Mouse (Mus musculus) embryo, embryonic 10 days (tissue): ENCODE data around the gene Slc22a2.
"Not testable (repeated sequence)": the region's sequence is repeated elsewhere in the genome, so short reads cannot be mapped to it uniquely, and the experiment has no call there.

ENCODE experiments used
- DNase-seq: peaks from one replicate; pipeline ENCODE4 v3.0.0-alpha.2; 2015; ENCODE audit warnings: low spot score

Slc22a2 gene

GRCm38 (mm10) chr17:12631771-12632600 lies 48.1 kb downstream of the Slc22a2 start:
- DNase-seq = peak; percentile 74

- DNase-seq = no peak
Measured at GRCm38 (mm10) chr17:12634814-12635213, 50.9 kb downstream of the Slc22a2 start.

- DNase-seq = no peak
Measured at GRCm38 (mm10) chr17:12639585-12639984, 55.7 kb downstream of the Slc22a2 start.

GRCm38 (mm10) chr17:12641087-12641486 lies 57.2 kb downstream of the Slc22a2 start:
- DNase-seq = no peak

DNA sequence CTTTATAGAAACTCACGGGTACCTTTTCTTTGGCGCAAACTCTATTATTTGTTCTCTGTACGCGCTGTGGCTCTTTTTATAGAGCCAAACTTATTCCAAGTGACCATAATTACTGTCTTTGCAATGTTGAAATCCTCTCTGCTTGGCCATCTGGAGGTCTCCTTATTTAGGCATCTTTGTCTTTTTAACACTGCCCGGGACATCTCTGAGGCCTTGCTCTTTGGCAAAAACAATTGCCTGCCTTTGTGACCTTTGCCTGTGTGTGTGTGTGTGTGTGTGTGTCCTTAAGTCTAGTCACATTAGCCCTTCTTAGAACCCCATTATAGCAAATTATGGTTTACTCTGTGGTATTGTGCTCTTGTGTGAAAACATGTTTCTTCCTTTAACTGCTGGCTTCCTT lies 61.5 kb downstream of the Slc22a2 start:
- no peak for DNase-seq

- no peak for DNase-seq
Measured at GRCm38 (mm10) chr17:12652604-12653003, 68.7 kb downstream of the Slc22a2 start.

GRCm38 (mm10) chr17:12654061-12654460 lies 70.1 kb downstream of the Slc22a2 start:
- no peak for DNase-seq

- no peak for DNase-seq
Measured at GRCm38 (mm10) chr17:12655826-12656225, 71.9 kb downstream of the Slc22a2 start.

DNA sequence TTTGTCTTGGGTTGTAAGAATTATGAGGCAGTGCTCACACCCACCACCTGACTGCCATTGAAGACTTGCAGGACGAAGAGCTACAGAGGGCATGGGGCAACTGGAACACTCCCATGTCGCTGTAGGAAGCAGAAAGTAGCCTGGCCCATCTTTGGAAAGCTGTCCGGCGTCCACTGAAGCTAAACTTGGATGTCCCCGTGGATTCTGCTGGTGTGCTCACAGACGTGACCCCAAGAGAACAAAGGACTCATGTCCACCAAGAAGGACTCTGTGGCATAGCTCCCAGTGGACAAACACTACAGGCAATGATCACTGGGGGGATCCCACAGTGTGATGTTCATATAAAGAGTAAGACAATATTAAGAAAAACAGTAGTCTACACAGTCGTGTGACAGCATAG lies 74.9 kb downstream of the Slc22a2 start:
- no peak for DNase-seq

DNA sequence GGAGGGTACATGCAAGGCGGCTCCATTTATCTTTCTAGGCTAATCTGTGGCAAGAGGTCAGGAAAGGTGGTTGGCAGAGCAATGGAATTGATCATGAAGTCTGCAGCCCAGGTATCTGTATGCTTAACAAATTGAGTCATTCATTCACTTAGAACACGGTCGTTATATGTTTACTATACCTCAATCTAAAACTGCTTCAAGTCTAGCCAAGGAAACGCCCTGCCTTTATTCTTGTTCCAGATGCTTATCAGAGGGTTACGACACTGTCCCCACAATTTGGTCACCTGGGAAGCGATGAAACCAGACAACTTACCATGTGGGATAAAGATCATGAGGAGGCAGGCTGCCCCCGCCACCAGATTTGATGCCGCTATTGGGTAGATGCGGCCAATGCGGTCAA lies 75.3 kb downstream of the Slc22a2 start:
- DNase-seq = no peak

DNA sequence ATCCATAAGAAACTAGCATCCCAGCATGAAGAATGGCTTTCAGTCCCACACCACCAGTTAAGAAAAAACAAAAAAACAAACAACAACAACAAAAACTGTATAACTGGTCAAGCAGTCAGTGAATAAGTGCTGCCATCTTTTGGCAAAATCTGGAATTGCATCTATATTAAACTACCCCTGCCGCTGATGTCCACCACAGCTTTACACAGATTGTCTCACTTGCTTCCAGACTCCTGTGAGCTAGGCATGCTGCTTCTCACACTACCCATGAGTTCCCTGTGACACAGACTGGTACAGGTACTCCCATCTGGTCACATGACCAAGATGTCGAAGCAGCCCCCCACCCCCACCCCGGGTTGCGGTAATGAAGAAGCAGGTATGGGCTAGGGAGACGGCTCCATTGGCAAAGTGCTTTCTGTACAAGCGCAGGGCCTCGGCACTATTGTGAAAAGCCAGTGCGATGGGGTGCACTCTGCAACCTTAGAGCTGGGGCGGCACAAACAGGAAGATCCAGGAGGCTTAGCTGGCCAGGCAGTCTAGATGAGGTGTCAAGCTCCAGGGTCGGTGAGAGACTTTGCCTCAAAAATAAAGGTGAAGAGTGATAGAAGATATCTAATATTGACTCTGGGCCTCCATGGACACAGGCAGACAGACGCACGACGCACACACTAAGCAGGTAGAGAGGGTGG lies 76.8 kb downstream of the Slc22a2 start:
- DNase-seq = peak; percentile 69

DNA sequence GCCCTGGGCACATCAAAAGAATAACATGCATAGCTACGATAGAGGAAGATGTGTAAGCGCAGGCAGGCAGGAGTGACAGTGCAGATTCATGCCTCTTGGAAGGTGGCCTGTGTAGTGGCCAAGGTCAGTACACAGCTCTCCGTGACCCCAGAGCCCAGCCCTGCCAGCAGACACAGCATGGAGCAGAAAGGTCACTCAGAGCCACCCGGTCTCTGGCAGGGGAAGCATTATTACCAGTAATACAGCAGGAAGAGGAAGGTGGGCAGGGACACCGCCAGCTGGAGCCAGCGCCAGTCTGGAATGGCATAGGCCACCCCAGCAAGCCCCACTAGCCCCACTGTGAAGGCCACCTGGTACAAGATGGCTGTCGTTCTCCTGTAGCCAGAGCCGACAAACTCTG lies 80.2 kb downstream of the Slc22a2 start:
- DNase-seq = no peak

DNA sequence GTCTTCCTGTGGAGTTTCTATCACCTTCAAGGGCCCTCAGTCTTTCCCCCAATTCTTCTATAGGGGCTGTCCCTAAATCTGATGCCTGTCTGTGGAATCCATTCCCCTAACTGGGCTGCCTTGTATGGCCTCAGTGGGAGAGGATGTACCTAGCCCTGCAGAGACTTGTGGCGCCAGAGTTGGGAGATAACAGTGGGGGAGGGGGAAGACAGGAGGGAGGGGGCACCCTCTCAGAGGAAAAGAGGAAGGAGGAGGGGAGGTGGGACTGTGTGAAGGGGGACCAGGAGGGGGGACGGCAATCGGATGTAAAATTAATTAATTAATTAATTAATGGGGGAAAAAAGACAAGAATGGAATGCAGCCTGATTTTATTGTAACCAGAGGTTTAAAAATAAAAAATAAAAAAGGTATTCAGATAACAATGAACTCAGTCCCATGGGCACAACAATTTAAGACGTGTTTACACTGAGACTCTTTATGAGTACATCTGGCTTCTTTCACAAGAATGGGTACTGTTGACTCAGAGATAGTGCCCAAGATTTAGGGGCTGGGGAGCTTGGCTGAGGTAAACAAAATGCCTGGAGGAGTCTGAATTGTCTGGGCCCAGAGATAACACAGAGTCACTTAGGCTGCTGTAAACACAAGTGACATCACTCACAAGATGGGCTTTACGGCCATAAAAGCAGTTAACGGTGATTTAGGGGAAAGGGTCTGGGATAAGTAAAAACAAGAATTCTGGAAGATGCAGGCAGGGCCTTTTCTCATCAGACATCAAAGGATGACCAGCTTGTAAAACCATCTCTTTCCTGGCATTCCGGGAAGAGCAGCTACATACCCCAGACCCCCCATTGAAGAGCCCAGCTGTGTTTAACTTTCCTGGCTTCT lies 84.8 kb downstream of the Slc22a2 start:
- peak; percentile 58 for DNase-seq

DNA sequence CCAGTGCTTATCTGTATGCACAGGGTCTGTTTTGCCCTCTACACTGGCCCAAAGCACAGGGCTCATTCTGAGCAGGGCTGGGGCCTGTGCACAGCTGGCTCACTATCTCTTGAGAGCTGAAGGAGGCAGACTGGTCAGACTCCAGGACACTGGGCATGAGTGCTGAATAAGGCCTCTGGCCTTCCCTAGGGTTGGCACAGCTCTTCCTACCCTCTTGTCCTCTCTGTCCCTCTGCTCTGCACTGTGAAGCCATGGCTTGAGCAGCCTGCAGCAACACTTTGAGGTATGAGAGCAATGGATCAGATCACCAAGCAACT lies 85.4 kb downstream of the Slc22a2 start:
- DNase-seq = no peak

- no peak for DNase-seq
Measured at GRCm38 (mm10) chr17:12671029-12671605, 87.2 kb downstream of the Slc22a2 start.

- DNase-seq = peak; percentile 28
Measured at GRCm38 (mm10) chr17:12672285-12672790, 88.4 kb downstream of the Slc22a2 start.

- no peak for DNase-seq
Measured at GRCm38 (mm10) chr17:12673871-12674270, 89.9 kb downstream of the Slc22a2 start.

DNA sequence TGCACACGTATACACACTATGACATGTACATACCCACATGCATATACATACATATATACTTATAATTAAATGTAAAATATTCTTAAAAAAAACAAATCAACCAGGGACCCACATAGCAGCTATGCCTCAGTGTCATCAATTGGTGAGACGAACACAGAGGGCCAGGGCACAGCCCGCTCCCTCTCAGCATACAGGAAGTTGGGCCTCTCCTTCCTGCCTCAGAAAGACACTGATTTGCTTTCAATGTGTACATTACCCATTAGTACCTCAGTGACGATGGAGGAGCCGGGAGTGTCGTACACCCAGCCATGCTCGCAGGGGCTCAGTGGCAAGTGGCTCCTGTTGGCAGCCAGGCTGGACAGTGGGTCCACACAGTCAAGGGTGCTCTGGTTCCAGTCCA lies 91.0 kb downstream of the Slc22a2 start:
- DNase-seq = not testable (repeated sequence)

DNA sequence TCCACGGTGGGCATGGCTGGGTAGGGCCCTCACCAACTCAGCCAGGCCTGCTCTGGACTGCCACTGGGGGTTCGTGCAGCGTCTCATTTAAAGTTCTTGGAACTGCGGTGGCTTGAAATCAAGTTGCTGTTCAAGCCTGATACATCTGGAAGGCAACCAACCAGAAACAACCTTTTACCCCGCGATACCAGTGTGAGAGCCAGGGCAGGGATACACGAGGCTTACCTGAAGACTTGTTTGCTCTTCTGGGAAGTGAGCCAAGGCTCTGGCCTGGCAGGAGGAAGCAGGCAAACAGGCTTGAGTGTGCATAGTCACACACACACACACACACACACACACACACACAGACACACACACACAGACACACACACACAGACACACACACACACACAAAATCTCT lies 91.7 kb downstream of the Slc22a2 start, which contains the start of gene Slc22a1:
Slc22a1 (minus strand) TSS at position 184 of the 400 bp plus-strand sequence.
- DNase-seq = no peak

GRCm38 (mm10) chr17:12677139-12677538 lies 93.2 kb downstream of the Slc22a2 start:
- no peak for DNase-seq
